Mouse (Mus musculus) forebrain, embryonic 11.5 days (tissue): ENCODE data around the gene Nkx2-5. TPM values are rescaled to one million over a fixed set of nuclear protein-coding genes. Genes with fewer than 3 reads are reported as not detected.
A peak's percentile ranks its signal among the peaks of the same experiment; 100 is the strongest.

Experiments used
- ATAC-seq: fragments of 200-750 bp; cut with Nextera tagmentation; replicated peaks from 2 replicates; pipeline ENCODE4 v1.8.0; 2017; ENCODE audit warnings: moderate TSS enrichment; ENCODE audit not compliant: low FRiP score
- DNase-seq: peaks from one replicate; pipeline ENCODE4 v3.0.0-alpha.2; 2017; ENCODE audit warnings: low spot score
- H3K27ac ChIP-seq: fragments of 300-500 bp; sonication (generic); 2 replicates; pipeline ENCODE4 v1.5.1; 2014; ENCODE audit warnings: low read depth, low read length
- H3K27me3 ChIP-seq: fragments of 300-500 bp; sonication (generic); 2 replicates; pipeline ENCODE4 v1.6.1; 2014; ENCODE audit warnings: mild to moderate bottlenecking, low read length, mixed read lengths; ENCODE audit not compliant: control insufficient read depth, insufficient read depth
- H3K36me3 ChIP-seq: fragments of 300-500 bp; sonication (generic); 2 replicates; pipeline ENCODE4 v1.6.1; 2014; ENCODE audit warnings: mild to moderate bottlenecking, low read length, moderate library complexity, mixed read lengths; ENCODE audit not compliant: control insufficient read depth, insufficient read depth
- H3K4me1 ChIP-seq: fragments of 300-500 bp; sonication (generic); replicated peaks from 2 replicates; pipeline ENCODE4 v1.6.1; 2014; ENCODE audit warnings: low read length, mixed read lengths; ENCODE audit not compliant: control insufficient read depth, insufficient read depth
- H3K4me2 ChIP-seq: fragments of 300-500 bp; sonication (generic); 2 replicates; pipeline ENCODE4 v1.6.1; 2014; ENCODE audit warnings: low read depth, mild to moderate bottlenecking, low read length, moderate library complexity, mixed read lengths; ENCODE audit not compliant: severe bottlenecking
- H3K4me3 ChIP-seq: fragments of 300-500 bp; sonication (generic); 2 replicates; pipeline ENCODE4 v1.5.1; 2014; ENCODE audit warnings: low read depth, low read length
- H3K9ac ChIP-seq: fragments of 300-500 bp; sonication (generic); 2 replicates; pipeline ENCODE4 v1.6.1; 2014; ENCODE audit warnings: low read length
- H3K9me3 ChIP-seq: fragments of 300-500 bp; sonication (generic); 2 replicates; pipeline ENCODE4 v1.6.1; 2016; ENCODE audit warnings: low read length, mixed read lengths; ENCODE audit not compliant: control insufficient read depth
- WGBS: fragments of 180-500 bp; shearing (Covaris S2); extraction: QIAGEN DNeasy Blood & Tissue Kit; methylation state at CpG from one replicate; pipeline ENCODE4 v1.1.7; 2014; 5-methylcytosine and 5-hydroxymethylcytosine counted together
- polyA plus RNA-seq: library from polyadenylated mRNA; unstranded; fragments of >200 nt; fragmentation: Nextera tagmentation; extraction: Ambion mirVana; gene quantifications from 2 replicates; pipeline ENCODE4 v1.2.1, GENCODE M21; 2014

Nkx2-5 gene
- polyA plus RNA-seq, 1 experiment from 2014 or later, result not detected

DNA sequence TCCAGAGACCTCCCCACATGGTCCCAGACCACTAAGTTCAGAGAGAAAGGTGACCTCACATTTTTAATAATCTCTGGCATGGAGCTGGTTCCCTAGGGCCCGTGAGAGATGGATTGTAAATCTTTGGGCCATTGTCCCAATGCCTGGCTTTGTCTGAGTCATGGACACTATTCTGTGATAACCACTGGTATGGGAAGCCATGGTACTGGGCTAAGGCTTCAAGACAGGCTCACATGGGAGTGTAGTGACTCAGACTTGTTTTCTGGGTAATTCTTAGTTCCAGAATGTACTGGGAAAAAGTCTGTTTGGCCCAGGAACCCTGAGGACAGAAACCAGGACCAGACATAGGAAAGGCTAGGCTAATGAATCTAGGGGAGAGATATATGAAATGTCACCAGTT, 37.9 kb upstream of the Nkx2-5 start:
- Histone ChIP-seq H3K4me1 (peaks cover 4% of the 10 kb centered on the region), H3K4me3 (no peak overlapping the region), H3K36me3 (no peaks in the 10 kb centered on the region), H3K9ac (no peak overlapping the region), H3K27ac (no peak overlapping the region), H3K9me3 (no peaks in the 10 kb centered on the region), H3K4me2 (no peak overlapping the region), H3K27me3 (no peaks in the 10 kb centered on the region; the same call in 1 of the 2 replicates)
- DNase-seq, result no peak
- ATAC-seq, result no peak
- 90% methylated on average over 1 of the region's 1 CpGs for WGBS

DNA sequence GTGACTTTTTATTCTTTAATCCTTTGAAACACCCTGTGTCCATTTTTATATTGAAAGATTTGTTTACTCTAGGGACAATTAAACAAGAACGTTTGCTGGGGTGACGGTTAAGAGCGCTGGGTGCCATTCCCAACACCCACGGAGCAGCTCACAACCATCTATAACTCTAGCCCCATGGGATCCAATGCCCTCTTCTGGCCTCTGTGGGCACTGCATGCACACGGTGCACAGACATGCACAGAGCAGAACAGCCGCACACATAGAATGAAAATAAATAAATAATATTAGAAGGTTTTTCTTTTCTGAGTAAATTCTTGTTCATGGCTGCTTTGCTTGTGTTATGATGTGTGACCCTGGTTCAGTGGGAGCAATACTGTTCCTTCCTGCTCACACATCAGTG, 34.4 kb upstream of the Nkx2-5 start:
- Histone ChIP-seq H3K4me3 (no peak overlapping the region), H3K4me1 (no peaks in the 10 kb centered on the region), H3K27me3 (no peaks in the 10 kb centered on the region), H3K36me3 (no peaks in the 10 kb centered on the region), H3K9ac (no peak overlapping the region), H3K9me3 (no peaks in the 10 kb centered on the region), H3K27ac (no peak overlapping the region), H3K4me2 (no peak overlapping the region)
- ATAC-seq, result no peak
- DNase-seq, result no peak
- WGBS, result 90% methylated on average over 6 of the region's 6 CpGs

- Histone ChIP-seq H3K9ac (no peak overlapping the region), H3K36me3 (no peaks in the 10 kb centered on the region), H3K4me2 (no peak overlapping the region), H3K27me3 (no peaks in the 10 kb centered on the region), H3K27ac (no peak overlapping the region), H3K4me1 (no peaks in the 10 kb centered on the region), H3K4me3 (no peak overlapping the region), H3K9me3 (no peaks in the 10 kb centered on the region)
- ATAC-seq (no peak), DNase-seq (no peak)
- 85% methylated on average over 7 of the region's 7 CpGs for WGBS
These were observed 33.1 kb upstream of the Nkx2-5 start for GRCm38 (mm10) chr17:26877927-26878326.

- DNase-seq (no peak), ATAC-seq (no peak)
- Histone ChIP-seq H3K27ac (no peak overlapping the region), H3K4me3 (no peak overlapping the region), H3K4me2 (no peak overlapping the region), H3K27me3 (no peaks in the 10 kb centered on the region), H3K4me1 (no peaks in the 10 kb centered on the region), H3K9ac (no peak overlapping the region), H3K9me3 (no peaks in the 10 kb centered on the region), H3K36me3 (no peaks in the 10 kb centered on the region)
- WGBS, result 66% methylated on average over 11 of the region's 11 CpGs
These were observed 29.7 kb upstream of the Nkx2-5 start for GRCm38 (mm10) chr17:26874542-26874941.

DNA sequence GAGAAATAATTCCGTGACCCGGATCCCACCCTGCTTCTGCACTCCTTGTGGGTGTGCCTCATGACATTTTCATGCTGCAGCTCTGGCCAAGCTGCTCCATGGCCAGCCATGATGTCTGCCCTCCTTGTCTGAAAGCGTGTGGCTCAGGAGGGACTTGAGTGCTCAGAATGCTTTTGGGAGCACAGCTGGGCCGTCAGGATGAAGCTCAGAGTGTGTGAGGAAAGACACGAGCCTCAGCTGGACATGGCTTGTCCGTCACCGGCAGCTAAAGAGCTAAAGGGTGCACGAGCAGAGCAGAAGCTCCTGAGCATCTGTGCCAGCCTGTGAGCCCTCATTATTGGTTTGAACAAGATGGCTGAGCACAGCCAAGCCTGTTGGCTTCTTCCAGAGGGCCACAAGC, 28.7 kb upstream of the Nkx2-5 start:
- H3K9ac ChIP-seq, result no peak overlapping the region
- H3K4me3 ChIP-seq, result no peak overlapping the region
- no peaks in the 10 kb centered on the region for H3K36me3 ChIP-seq
- no peaks in the 10 kb centered on the region for H3K27me3 ChIP-seq
- DNase-seq (no peak), ATAC-seq (no peak)
- no peaks in the 10 kb centered on the region for H3K9me3 ChIP-seq
- no peaks in the 10 kb centered on the region for H3K4me1 ChIP-seq
- H3K4me2 ChIP-seq, result no peak overlapping the region
- H3K27ac ChIP-seq, result no peak overlapping the region
- 78% methylated on average over 8 of the region's 8 CpGs for WGBS

DNA sequence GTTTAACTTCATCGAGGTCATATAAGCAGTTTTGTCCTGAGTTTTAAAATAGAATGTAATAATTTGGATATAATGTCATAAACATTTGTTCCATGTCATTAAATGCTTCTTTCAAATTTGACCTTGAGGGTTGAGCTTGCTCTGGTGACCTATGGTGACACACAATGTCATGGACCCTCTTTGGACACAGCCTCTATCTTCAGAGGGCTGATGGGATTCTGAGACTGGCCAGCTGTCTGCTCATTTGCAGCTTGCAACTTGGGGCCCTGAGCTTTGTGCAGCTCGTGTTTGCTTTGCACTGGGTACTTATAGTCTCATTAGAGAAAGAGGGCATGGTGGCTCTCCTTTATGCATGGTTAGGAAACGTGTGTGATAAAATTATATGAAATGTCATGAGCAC, 28.1 kb upstream of the Nkx2-5 start:
- H3K36me3 ChIP-seq, result no peaks in the 10 kb centered on the region
- H3K4me1 ChIP-seq, result no peaks in the 10 kb centered on the region
- ATAC-seq (no peak), DNase-seq (no peak)
- H3K4me2 ChIP-seq, result no peak overlapping the region
- H3K9ac ChIP-seq, result no peak overlapping the region
- WGBS, result 72% methylated on average over 3 of the region's 3 CpGs
- H3K4me3 ChIP-seq, result no peak overlapping the region
- no peak overlapping the region for H3K27ac ChIP-seq
- H3K27me3 ChIP-seq, result no peaks in the 10 kb centered on the region
- no peaks in the 10 kb centered on the region for H3K9me3 ChIP-seq

- WGBS, result 26% methylated on average over 5 of the region's 5 CpGs
These were observed 23.9 kb upstream of the Nkx2-5 start for GRCm38 (mm10) chr17:26868756-26869155.

DNA sequence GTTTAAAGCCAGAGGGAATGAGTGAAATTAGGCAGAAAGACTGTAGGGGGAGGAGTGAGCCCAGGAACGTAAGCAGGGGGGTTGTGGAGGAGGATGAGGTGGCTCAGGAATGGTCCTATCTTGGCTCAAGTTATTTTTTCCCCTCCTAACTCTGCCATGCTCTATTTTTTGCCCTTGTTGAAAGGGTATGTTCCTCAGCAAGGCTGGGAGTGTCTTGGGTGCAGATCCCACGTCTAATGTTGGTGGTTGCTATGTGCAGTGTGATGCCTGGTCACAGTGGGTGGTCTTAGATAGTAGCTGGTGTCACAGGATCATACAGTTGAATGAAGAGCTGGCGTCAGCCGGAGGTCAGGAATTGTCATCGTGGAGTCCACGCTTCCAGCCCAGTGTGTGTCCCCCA, 20.3 kb upstream of the Nkx2-5 start:
- H3K4me3 ChIP-seq, result no peak overlapping the region
- DNase-seq (no peak), ATAC-seq (no peak)
- no peaks in the 10 kb centered on the region for H3K4me1 ChIP-seq
- no peaks in the 10 kb centered on the region; the same call in 1 of the 2 replicates for H3K9me3 ChIP-seq
- H3K36me3 ChIP-seq, result no peaks in the 10 kb centered on the region
- H3K4me2 ChIP-seq, result no peak overlapping the region
- 71% methylated on average over 6 of the region's 6 CpGs for WGBS
- no peaks in the 10 kb centered on the region for H3K27me3 ChIP-seq
- H3K27ac ChIP-seq, result no peak overlapping the region
- H3K9ac ChIP-seq, result no peak overlapping the region

More at GRCm38 (mm10) chr17:26868756-26869155, 23.9 kb upstream of the Nkx2-5 start:
- DNase-seq (no peak), ATAC-seq (no peak)
- Histone ChIP-seq H3K4me1 (no peaks in the 10 kb centered on the region), H3K4me2 (no peak overlapping the region), H3K27me3 (no peaks in the 10 kb centered on the region), H3K36me3 (no peaks in the 10 kb centered on the region), H3K9me3 (no peaks in the 10 kb centered on the region), H3K4me3 (no peak overlapping the region), H3K27ac (no peak overlapping the region), H3K9ac (0 out of 2 replicates have a peak overlapping the region, but pooled peaks have one; percentile 7)

- H3K27me3 ChIP-seq, result no peaks in the 10 kb centered on the region
- H3K9ac ChIP-seq, result no peak overlapping the region
- H3K4me1 ChIP-seq, result no peaks in the 10 kb centered on the region
- no peaks in the 10 kb centered on the region for H3K36me3 ChIP-seq
- WGBS, result 78% methylated on average over 5 of the region's 5 CpGs
- H3K27ac ChIP-seq, result no peak overlapping the region
- no peak overlapping the region for H3K4me3 ChIP-seq
- no peak overlapping the region for H3K4me2 ChIP-seq
- no peak for DNase-seq
- no peak for ATAC-seq
- H3K9me3 ChIP-seq, result no peaks in the 10 kb centered on the region; the same call in 1 of the 2 replicates
These were observed 19.5 kb upstream of the Nkx2-5 start for GRCm38 (mm10) chr17:26864343-26864742.
